Mouse (Mus musculus): ENCODE measurements at regions not wholly inside any gene's neighbourhood (a gene's known extent, or its start where the extent isn't known, plus 50 kb on each side); places are given as distances from the start of the nearest gene placed in this dataset. TPM values are rescaled to one million over a fixed set of nuclear protein-coding genes. Genes with fewer than 3 reads are reported as not detected.

GRCm38 (mm10) chr13:10455323-10455722, 94.7 kb upstream of the Chrm3 start:
- no peaks in the 10 kb centered on the region for H3K9me3 ChIP-seq (ENCODE audit: control insufficient read depth, low read length)
- H3K4me2 ChIP-seq (ENCODE audit: low read depth, severe bottlenecking), result no peak overlapping the region
- H3K27me3 ChIP-seq (ENCODE audit: control insufficient read depth, insufficient read depth, low read length), result no peaks in the 10 kb centered on the region
- 89% methylated on average over 6 of the region's 6 CpGs for WGBS
- H3K27ac ChIP-seq (replicated peaks; ENCODE audit: low read depth, low read length), result no peak overlapping the region
- no peak overlapping the region for H3K4me3 ChIP-seq (ENCODE audit: low read depth, low read length)
- DNase-seq (ENCODE audit: low spot score) (no peak), ATAC-seq (ENCODE audit: insufficient number of reproducible peaks, low FRiP score, low TSS enrichment, low read depth) (no peak)
- no peaks in the 10 kb centered on the region for H3K4me1 ChIP-seq (ENCODE audit: control insufficient read depth, insufficient read depth, low read length)
- H3K36me3 ChIP-seq (ENCODE audit: control insufficient read depth, insufficient read depth, low read length), result no peaks in the 10 kb centered on the region
- H3K9ac ChIP-seq (ENCODE audit: low read length), result no peak overlapping the region

GRCm38 (mm10) chr13:10454667-10455066, 94.0 kb upstream of the Chrm3 start:
- no peaks in the 10 kb centered on the region for H3K27me3 ChIP-seq (ENCODE audit: control insufficient read depth, insufficient read depth, low read length)
- no peaks in the 10 kb centered on the region for H3K36me3 ChIP-seq (ENCODE audit: control insufficient read depth, insufficient read depth, low read length)
- ATAC-seq (ENCODE audit: insufficient number of reproducible peaks, low FRiP score, low TSS enrichment, low read depth) (no peak), DNase-seq (ENCODE audit: low spot score) (no peak)
- H3K4me3 ChIP-seq (ENCODE audit: low read depth, low read length), result no peak overlapping the region
- no peaks in the 10 kb centered on the region for H3K4me1 ChIP-seq (ENCODE audit: control insufficient read depth, insufficient read depth, low read length)
- WGBS, result 93% methylated on average over 4 of the region's 4 CpGs
- H3K9ac ChIP-seq (ENCODE audit: low read length), result no peak overlapping the region
- no peak overlapping the region for H3K4me2 ChIP-seq (ENCODE audit: low read depth, severe bottlenecking)
- H3K9me3 ChIP-seq (ENCODE audit: control insufficient read depth, low read length), result no peaks in the 10 kb centered on the region
- no peak overlapping the region for H3K27ac ChIP-seq (replicated peaks; ENCODE audit: low read depth, low read length)

- no peaks in the 10 kb centered on the region for H3K27me3 ChIP-seq (ENCODE audit: control insufficient read depth, insufficient read depth, low read length)
- DNase-seq (ENCODE audit: low spot score) (no peak), ATAC-seq (ENCODE audit: insufficient number of reproducible peaks, low FRiP score, low TSS enrichment, low read depth) (no peak)
- no peak overlapping the region for H3K4me3 ChIP-seq (ENCODE audit: low read depth, low read length)
- H3K9me3 ChIP-seq (ENCODE audit: control insufficient read depth, low read length), result no peaks in the 10 kb centered on the region
- H3K9ac ChIP-seq (ENCODE audit: low read length), result no peak overlapping the region
- H3K27ac ChIP-seq (replicated peaks; ENCODE audit: low read depth, low read length), result no peak overlapping the region
- no peaks in the 10 kb centered on the region for H3K4me1 ChIP-seq (ENCODE audit: control insufficient read depth, insufficient read depth, low read length)
- no peak overlapping the region for H3K4me2 ChIP-seq (ENCODE audit: low read depth, severe bottlenecking)
- H3K36me3 ChIP-seq (ENCODE audit: control insufficient read depth, insufficient read depth, low read length), result no peaks in the 10 kb centered on the region
- 52% methylated on average over 3 of the region's 3 CpGs for WGBS
Measured at GRCm38 (mm10) chr13:10451057-10451456, 90.4 kb upstream of the Chrm3 start.

- Histone ChIP-seq H3K27me3 (ENCODE audit: control insufficient read depth, insufficient read depth, low read length) (no peaks in the 10 kb centered on the region), H3K9me3 (ENCODE audit: control insufficient read depth, low read length) (no peaks in the 10 kb centered on the region), H3K4me3 (ENCODE audit: low read depth, low read length) (no peak overlapping the region), H3K4me1 (ENCODE audit: control insufficient read depth, insufficient read depth, low read length) (no peaks in the 10 kb centered on the region), H3K4me2 (ENCODE audit: low read depth, severe bottlenecking) (no peak overlapping the region), H3K36me3 (ENCODE audit: control insufficient read depth, insufficient read depth, low read length) (no peaks in the 10 kb centered on the region), H3K9ac (ENCODE audit: low read length) (no peak overlapping the region), H3K27ac (replicated peaks; ENCODE audit: low read depth, low read length) (no peak overlapping the region)
- ATAC-seq (ENCODE audit: insufficient number of reproducible peaks, low FRiP score, low TSS enrichment, low read depth) (no peak), DNase-seq (ENCODE audit: low spot score) (no peak)
- WGBS, result 90% methylated on average over 6 of the region's 6 CpGs
Measured at GRCm38 (mm10) chr13:10449502-10449901, 88.9 kb upstream of the Chrm3 start.

- Histone ChIP-seq H3K36me3 (ENCODE audit: control insufficient read depth, insufficient read depth, low read length) (no peaks in the 10 kb centered on the region), H3K27me3 (ENCODE audit: control insufficient read depth, insufficient read depth, low read length) (no peaks in the 10 kb centered on the region), H3K4me2 (ENCODE audit: low read depth, severe bottlenecking) (no peak overlapping the region), H3K4me3 (ENCODE audit: low read depth, low read length) (no peak overlapping the region), H3K9me3 (ENCODE audit: control insufficient read depth, low read length) (no peaks in the 10 kb centered on the region), H3K9ac (ENCODE audit: low read length) (no peak overlapping the region), H3K4me1 (ENCODE audit: control insufficient read depth, insufficient read depth, low read length) (no peaks in the 10 kb centered on the region), H3K27ac (replicated peaks; ENCODE audit: low read depth, low read length) (no peak overlapping the region)
- 90% methylated on average over 1 of the region's 1 CpGs for WGBS
- no peak for DNase-seq (ENCODE audit: low spot score)
- no peak for ATAC-seq (ENCODE audit: insufficient number of reproducible peaks, low FRiP score, low TSS enrichment, low read depth)
Measured at GRCm38 (mm10) chr13:10447806-10448205, 87.2 kb upstream of the Chrm3 start.

- H3K9me3 ChIP-seq (ENCODE audit: control insufficient read depth, low read length), result no peaks in the 10 kb centered on the region
- DNase-seq (ENCODE audit: low spot score) (no peak), ATAC-seq (ENCODE audit: insufficient number of reproducible peaks, low FRiP score, low TSS enrichment, low read depth) (no peak)
- no peaks in the 10 kb centered on the region for H3K4me1 ChIP-seq (ENCODE audit: control insufficient read depth, insufficient read depth, low read length)
- H3K9ac ChIP-seq (ENCODE audit: low read length), result no peak overlapping the region
- H3K27me3 ChIP-seq (ENCODE audit: control insufficient read depth, insufficient read depth, low read length), result no peaks in the 10 kb centered on the region
- WGBS, result 52% methylated on average over 3 of the region's 3 CpGs
- H3K4me2 ChIP-seq (ENCODE audit: low read depth, severe bottlenecking), result no peak overlapping the region
- H3K4me3 ChIP-seq (ENCODE audit: low read depth, low read length), result no peak overlapping the region
- H3K36me3 ChIP-seq (ENCODE audit: control insufficient read depth, insufficient read depth, low read length), result no peaks in the 10 kb centered on the region
- H3K27ac ChIP-seq (replicated peaks; ENCODE audit: low read depth, low read length), result no peak overlapping the region
Measured at GRCm38 (mm10) chr13:10445679-10446078, 85.0 kb upstream of the Chrm3 start.

Small RNAs in the stretch of these regions (microRNA-seq; reads per million reads assigned to microRNA genes)
- not detected for gene Gm23415
